Comparison of ENCODE assay signal across 19 mouse cellular contexts in the genomic region with DNA sequence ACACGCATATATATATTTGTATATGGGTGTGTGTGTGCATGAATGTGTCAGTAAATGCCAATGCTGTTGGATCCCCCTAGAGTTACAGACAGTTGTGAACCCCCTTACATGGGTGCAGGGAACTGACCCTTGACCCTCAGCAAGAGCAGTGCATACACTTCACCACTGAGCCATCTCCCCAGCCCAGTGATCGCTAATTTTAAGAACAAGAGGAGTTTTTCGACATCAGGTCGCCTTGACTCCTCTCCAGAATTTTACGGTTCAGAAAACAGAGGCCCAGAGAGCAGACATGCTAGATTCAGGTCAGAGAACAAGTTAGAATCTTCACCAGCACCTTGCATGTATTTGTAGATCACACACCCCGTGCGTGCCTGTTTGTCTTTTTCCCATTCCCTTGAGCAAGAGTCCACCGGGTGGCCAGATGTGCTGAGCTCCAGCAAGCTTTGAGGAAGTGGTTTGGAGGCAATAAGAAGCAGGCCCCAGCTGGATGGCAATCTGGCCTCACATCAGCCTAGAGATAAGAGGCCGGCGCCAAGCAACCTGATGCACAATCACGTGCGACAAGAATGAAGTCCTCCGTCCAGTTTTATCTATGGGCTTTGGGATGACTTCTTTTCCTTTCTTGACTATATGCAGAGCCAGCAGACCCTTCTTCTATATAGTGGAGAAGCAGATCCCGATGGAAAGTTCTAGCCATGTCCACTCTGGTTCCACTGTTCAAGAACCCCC. TPM values are rescaled to one million over a fixed set of nuclear protein-coding genes. Genes with fewer than 3 reads are reported as not detected.
DNase-seq lines count a peak whose midpoint lies in the region; ATAC-seq lines count a peak whose summit lies in the region.
"Had no signal": no experiment of that assay in that cellular context is flagged by ENCODE, and none has a peak within 500 bp of the region (broad histone marks: within the 10 kb centered on the region; RNA-seq: fewer than 3 reads in every experiment).

No protein-coding gene starts in this region.

- H3K27me3 ChIP-seq in forebrain, embryonic 11.5 days (ENCODE audit: control insufficient read depth, insufficient read depth, low read length): no peaks in the 10 kb centered on the region
- H3K27me3 ChIP-seq: embryonic facial prominence, embryonic 12.5 days; forebrain, embryonic 13.5 days; hindbrain, embryonic 15.5 days had no signal

- intact Hi-C loops in heart, postnatal 10 days (cut with DNase I): no loop called here

- H3K9me3 ChIP-seq in forebrain, embryonic 11.5 days (ENCODE audit: control insufficient read depth, low read length): no peaks in the 10 kb centered on the region
- H3K9me3 ChIP-seq: embryonic facial prominence, embryonic 12.5 days; forebrain, embryonic 13.5 days; hindbrain, embryonic 15.5 days had no signal

- no peak overlapping the region for H3K27ac ChIP-seq in forebrain, embryonic 11.5 days (ENCODE audit: low read depth, low read length)
- H3K27ac ChIP-seq: embryonic facial prominence, embryonic 12.5 days; forebrain, embryonic 13.5 days; hindbrain, embryonic 15.5 days had no signal

- WGBS in forebrain, embryonic 11.5 days: 87% methylated on average over 14 of the region's 14 CpGs

- peak; percentile 63 for DNase-seq in heart, adult 11 months
- no peak for DNase-seq in heart, postnatal 10 days
- DNase-seq in kidney, adult 9 months: peak; percentile 3
- DNase-seq in kidney, postnatal 14 days: no peak
- peak; percentile 31 for DNase-seq in forelimb bud, embryonic 11.5 days (ENCODE audit: low read depth, low spot score)
- no peak for DNase-seq in forebrain, embryonic 11.5 days (ENCODE audit: low spot score)
- DNase-seq in frontal cortex, postnatal 10 days (ENCODE audit: low spot score in 2 of 2): no peak
- DNase-seq: adrenal gland, postnatal 25 days; cerebellum, adult 18-20 months; cerebellum, adult 9-11 months; cerebellum, postnatal 36 days; gastrocnemius, postnatal 10 days; heart, postnatal 14 days had no signal

- H3K9ac ChIP-seq in forebrain, embryonic 11.5 days (ENCODE audit: low read length): no peak overlapping the region
- H3K9ac ChIP-seq: embryonic facial prominence, embryonic 12.5 days; forebrain, embryonic 13.5 days; hindbrain, embryonic 15.5 days had no signal

- no peaks in the 10 kb centered on the region for H3K4me1 ChIP-seq in forebrain, embryonic 11.5 days (replicated peaks; ENCODE audit: control insufficient read depth, insufficient read depth, low read length)
- H3K4me1 ChIP-seq: hindbrain, embryonic 15.5 days had no signal

- H3K36me3 ChIP-seq in forebrain, embryonic 11.5 days (ENCODE audit: control insufficient read depth, insufficient read depth, low read length): no peaks in the 10 kb centered on the region
- H3K36me3 ChIP-seq: embryonic facial prominence, embryonic 12.5 days; hindbrain, embryonic 15.5 days had no signal

- no peak for ATAC-seq in forebrain, embryonic 11.5 days (replicated peaks; ENCODE audit: low FRiP score)
- ATAC-seq: activated CD4-positive, CD25-positive, alpha-beta regulatory T cell, adult 4 months; forebrain, embryonic 13.5 days; intestine, embryonic 16.5 days; Patski had no signal

- H3K4me3 ChIP-seq in forebrain, embryonic 11.5 days (ENCODE audit: low read depth, low read length): no peak overlapping the region
- H3K4me3 ChIP-seq: embryonic facial prominence, embryonic 12.5 days; forebrain, embryonic 13.5 days; hindbrain, embryonic 15.5 days had no signal

- no peak overlapping the region for H3K4me2 ChIP-seq in forebrain, embryonic 11.5 days (ENCODE audit: low read depth, low read length, severe bottlenecking)
- H3K4me2 ChIP-seq: embryonic facial prominence, embryonic 12.5 days; forebrain, embryonic 13.5 days; hindbrain, embryonic 15.5 days had no signal

RNA-seq across cellular contexts. Expression of a gene that starts 33.1 kb away (rescaled TPM):
- total RNA-seq in heart, postnatal 10 days (2021): 100 to 1,000 TPM; 187 to 198 TPM
- polyA plus RNA-seq in forebrain, embryonic 11.5 days (2014; fragmentation: Nextera tagmentation; extraction: Ambion mirVana): 40.4 and 43.9 TPM in 2 replicates

Comparison
In these comparisons a context has a peak if more than half of its experiments do, and no peak if none do; other contexts are left out.
1. DNase-seq: peak in heart, adult 11 months (single experiment), kidney, adult 9 months (single experiment) and forelimb bud, embryonic 11.5 days (single experiment); none in heart, postnatal 10 days (0 of 2), kidney, postnatal 14 days (single experiment), forebrain, embryonic 11.5 days (single experiment) and frontal cortex, postnatal 10 days (0 of 2).